Mouse (Mus musculus) gonadal fat pad, adult 2 months (tissue): ENCODE measurements around the gene Rsg1. TPM values are rescaled to one million over a fixed set of nuclear protein-coding genes. Genes with fewer than 3 reads are reported as not detected.
A peak's percentile ranks its signal among the peaks of the same experiment; 100 is the strongest.

ENCODE experiments used
- DNase-seq: peaks from one replicate; pipeline ENCODE4 v3.0.0-alpha.2; 2012; ENCODE audit warnings: low read depth
- polyA plus RNA-seq: library from polyadenylated mRNA; depleted of rRNA; stranded (reverse); fragments of >200 nt; gene quantifications from 2 replicates; pipeline ENCODE4 v1.2.3, GENCODE M21; 2012; rRNA removed

The Rsg1 gene
- 1.2 and 1.7 TPM in 2 replicates for polyA plus RNA-seq

- no peak for DNase-seq
Measured at GRCm38 (mm10) chr4:141213770-141214336, at the start of gene Rsg1. Gene Rsg1, plus strand, starts transcription at chr4:141213956.

GRCm38 (mm10) chr4:141165744-141166292 lies 47.9 kb upstream of the Rsg1 start:
- no peak for DNase-seq

- no peak for DNase-seq
Measured at GRCm38 (mm10) chr4:141167156-141167555, 46.6 kb upstream of the Rsg1 start.

- DNase-seq: no peak
Measured at GRCm38 (mm10) chr4:141172121-141172520, 41.6 kb upstream of the Rsg1 start.

GRCm38 (mm10) chr4:141175783-141176182 lies 38.0 kb upstream of the Rsg1 start:
- DNase-seq: peak; percentile 37

DNA sequence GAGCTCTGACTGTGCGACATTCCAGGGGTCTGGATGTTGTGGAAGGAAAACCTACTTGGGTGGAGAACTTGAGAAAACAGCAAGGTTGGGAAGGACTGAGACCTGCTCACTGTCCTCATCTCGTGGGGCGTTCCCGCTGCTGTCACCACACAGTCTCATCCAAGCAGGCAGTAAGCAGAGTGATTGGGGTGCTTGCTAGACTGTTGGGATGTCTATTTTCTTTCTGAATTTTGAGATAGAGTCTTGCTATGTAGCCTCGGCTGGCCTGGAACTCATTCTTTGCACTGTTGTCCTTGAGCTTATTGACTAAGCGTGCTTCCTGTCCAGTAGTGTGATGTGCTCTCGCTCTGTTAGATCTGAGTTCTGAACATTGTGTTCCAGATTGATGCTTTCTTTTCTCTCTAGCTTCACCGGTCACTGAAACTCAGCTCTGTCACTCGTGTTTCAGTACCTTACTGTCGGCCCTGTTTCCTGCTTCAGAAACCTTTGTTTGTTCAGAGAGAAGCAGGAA lies 37.4 kb upstream of the Rsg1 start:
- no peak for DNase-seq

- DNase-seq: no peak
Measured at GRCm38 (mm10) chr4:141178500-141178899, 35.3 kb upstream of the Rsg1 start.

GRCm38 (mm10) chr4:141180831-141181230 lies 32.9 kb upstream of the Rsg1 start:
- DNase-seq: no peak

GRCm38 (mm10) chr4:141181981-141182380 lies 31.8 kb upstream of the Rsg1 start:
- DNase-seq: peak; percentile 34

- DNase-seq: no peak
Measured at GRCm38 (mm10) chr4:141183932-141184331, 29.8 kb upstream of the Rsg1 start.

DNA sequence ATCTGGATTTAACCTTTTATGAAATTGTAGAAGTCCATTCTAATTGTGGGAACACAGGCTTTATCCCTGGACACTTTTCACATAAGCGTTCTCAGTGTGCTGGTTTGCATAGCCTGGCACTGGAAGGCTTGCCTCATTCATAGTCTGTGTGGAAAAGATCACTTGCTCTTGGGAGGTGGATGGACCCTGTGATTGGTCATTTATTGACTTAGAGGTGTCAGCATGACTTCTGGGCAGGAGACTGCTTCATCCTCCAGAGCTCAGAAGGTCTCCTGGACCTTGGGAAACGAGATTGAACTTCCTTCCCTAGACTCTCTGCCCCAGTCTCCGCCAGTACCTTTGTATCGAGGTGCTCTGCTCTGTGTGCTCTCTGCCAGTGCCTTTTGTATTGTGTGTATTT lies 29.3 kb upstream of the Rsg1 start:
- no peak for DNase-seq

GRCm38 (mm10) chr4:141186923-141187836 lies 26.6 kb upstream of the Rsg1 start:
- DNase-seq: no peak

- no peak for DNase-seq
Measured at GRCm38 (mm10) chr4:141191294-141191693, 22.5 kb upstream of the Rsg1 start.

DNA sequence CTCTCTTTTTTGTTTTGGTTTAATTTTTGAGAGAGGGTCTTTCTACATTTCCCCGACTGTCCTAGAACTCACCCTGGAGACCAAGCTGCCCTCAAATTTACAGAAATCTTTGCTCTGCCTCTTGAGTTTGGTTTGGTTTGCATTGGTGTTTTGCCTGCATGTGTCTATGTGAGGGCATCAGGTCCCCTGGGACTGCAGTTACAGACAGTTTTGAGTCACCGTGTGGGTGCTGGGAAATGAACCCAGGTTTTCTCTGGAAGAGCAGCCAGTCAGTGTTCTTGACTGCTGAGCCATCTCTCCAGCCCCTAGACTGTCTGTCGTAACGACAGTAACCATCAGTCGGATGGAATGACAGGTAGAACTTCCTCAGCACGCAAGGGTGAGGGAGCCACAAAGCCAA lies 19.2 kb upstream of the Rsg1 start:
- no peak for DNase-seq

DNA sequence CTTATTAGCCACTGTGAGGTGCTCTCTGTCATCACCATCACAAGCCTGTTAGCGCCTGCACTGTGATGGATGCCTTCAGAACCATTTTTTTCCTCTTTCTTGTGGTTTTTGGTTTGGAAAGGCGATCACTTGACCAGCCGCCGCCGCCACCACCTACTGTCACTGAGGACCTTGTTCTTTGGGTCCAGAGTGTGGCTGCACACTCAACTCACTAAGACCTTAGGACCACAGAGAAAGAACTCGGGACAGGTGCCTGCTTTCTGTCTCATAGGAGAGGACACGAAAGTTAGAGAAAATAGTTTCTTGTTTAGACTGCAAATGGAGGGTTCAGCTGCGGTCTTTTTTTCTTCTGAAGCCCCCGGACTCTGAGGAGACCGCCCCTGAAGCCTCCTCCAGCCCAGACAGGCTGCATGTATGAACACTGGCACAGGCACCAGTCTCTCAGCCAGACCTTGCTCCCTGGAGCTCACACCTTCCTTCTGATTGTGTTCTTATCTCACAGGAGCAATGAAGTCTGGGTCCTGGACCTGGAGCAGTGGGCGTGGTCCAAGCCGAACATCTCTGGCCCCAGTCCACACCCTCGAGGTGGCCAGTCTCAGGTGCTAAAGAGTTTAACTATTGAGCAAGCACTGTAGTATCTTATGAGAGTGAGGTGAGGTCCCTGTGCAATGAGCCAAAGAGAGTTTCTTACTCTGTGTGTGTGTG lies 16.6 kb upstream of the Rsg1 start:
- no peak for DNase-seq

DNA sequence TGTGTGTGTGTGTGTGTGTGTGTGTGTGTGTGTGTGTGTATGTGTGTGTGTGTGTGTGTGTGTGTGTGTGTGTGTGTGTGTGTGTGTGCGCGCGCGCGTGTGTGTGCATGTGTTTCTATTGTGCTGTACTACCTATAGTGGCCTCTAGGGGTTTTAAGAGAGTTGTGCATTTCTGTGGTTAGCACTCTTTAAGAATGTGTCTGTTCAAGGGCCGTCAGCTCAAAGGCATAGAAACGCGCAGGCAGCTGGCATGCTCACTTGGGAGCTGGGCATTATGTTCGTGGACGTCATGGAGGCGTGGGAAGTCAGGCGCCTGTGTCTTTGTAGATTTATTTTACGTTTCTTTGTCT lies 16.1 kb upstream of the Rsg1 start:
- no peak for DNase-seq

GRCm38 (mm10) chr4:141200906-141201305 lies 12.8 kb upstream of the Rsg1 start:
- no peak for DNase-seq

- no peak for DNase-seq
Measured at GRCm38 (mm10) chr4:141202192-141202591, 11.6 kb upstream of the Rsg1 start.

- no peak for DNase-seq
Measured at GRCm38 (mm10) chr4:141204580-141205061, 9.1 kb upstream of the Rsg1 start.

- DNase-seq: no peak
Measured at GRCm38 (mm10) chr4:141207081-141207480, 6.7 kb upstream of the Rsg1 start.

DNA sequence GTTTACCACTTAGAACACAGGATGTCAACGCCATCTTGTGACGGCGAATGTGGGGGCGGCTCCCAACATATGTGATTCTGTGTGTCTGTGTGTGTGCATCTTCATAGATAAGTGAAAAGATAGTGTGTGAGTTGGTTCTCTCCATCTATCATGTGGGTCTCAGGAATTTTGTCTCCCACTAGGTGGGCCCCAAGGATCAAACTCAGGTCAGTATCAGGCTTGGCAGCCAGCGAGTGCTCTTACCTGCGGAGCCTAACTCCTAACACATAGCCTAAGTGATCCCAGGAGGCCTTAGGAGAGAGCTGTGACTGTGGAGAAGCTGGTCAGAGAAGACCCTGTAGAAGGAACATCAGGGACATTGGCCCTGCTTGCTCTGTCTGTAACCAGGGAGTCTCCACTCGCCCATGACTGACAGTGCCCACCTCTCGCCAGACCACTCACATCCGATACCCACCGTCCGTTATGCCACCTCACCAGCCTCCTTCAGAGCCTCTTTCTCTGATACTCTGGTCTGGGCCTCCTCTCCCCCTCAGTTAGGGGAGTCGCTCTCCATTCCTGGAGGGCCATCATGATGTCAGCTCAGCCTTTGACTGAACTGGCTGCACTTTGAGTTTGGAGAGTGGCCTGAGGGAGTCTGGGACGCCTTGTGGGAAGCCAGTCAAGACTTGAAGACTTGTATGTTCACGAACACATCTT lies 3.1 kb upstream of the Rsg1 start:
- no peak for DNase-seq
